Mouse (Mus musculus) spleen, postnatal 10 days (tissue): ENCODE data around the gene Sos1.

Source experiments
- DNase-seq, 2 experiments: peaks; one replicate each; pipeline ENCODE4 v3.0.0; 2021 to 2022; ENCODE audit warnings: low spot score in 2 of 2

Gene Sos1

DNA sequence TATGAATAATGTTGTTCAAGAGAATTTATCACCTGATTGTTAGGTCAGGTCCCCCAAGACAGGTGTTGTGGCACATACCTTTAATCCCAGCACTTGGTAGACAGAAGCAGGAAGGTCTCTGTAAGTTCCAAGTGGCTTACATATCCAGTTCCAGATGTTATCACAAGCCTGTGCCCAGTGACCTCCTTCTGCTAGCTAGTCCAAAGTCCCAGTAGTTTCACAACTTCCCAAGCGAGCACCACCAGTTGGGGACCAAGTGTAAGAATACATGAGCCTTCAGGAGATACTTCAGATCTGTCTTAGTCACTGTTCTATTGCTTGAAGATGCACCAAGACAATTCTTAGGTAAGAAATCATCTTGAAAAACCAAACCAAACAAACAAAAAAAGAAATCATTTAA is 13.6 kb upstream of the Sos1 start:
- no peak for DNase-seq

DNA sequence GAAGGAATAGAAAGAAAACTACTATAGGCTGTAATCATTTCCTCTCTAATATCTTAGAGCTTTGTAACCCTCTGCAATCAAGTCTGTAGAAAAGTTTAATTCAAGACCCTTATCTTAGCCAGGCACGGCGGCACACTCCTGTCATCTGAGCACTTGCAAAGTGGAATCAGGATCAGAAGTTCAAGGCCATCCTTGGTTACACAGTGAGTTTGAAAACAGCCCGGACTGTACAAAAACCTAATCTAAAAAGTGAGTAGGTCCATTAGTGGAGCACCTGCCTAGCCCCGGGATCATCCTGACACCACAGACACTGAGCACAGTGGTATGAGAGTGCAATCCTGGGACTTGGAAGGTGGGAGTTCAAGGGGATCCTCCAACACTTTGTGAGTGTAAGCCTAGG is 12.6 kb upstream of the Sos1 start:
- DNase-seq: no peak

- DNase-seq: no peak
These were observed 12.0 kb upstream of the Sos1 start for GRCm38 (mm10) chr17:80492274-80492673.

DNA sequence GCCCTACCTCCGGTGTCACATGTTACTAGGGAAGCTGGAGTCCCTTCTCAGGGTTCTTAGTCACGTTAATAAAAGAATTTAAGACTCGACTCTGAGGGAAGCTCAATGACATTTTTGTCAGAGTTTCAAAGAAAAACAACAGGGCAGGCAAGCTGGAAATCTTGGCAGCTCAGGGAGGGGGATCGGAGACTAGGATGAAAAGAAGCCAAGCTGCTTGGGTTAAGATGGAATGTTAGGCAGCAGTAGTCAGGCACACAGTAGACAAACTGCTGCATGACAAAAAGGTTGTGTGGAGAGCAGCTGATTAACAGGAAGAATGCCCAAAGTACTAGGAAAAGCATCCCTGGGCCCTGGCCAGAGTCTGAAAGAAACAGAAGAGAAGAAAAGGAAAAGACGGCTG is 9.9 kb upstream of the Sos1 start:
- no peak for DNase-seq

DNA sequence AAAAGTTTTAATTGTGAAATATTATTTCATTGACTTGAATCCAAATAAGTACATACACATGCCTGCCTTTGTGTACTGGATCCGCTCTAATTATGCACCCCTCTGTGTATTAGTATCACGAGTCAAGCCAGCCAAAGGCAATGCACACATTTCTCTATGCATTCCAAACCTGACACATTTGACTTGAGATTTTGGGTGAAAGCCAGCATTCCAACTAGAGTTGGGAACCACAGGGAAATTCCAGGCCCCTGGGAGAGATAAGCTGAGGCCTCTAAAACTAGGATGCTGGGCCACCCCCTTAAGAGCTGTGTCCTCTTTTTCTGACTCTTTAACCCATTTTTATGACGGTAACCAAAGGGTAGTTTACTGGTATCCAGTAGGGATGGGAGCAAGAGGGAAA is 8.7 kb upstream of the Sos1 start:
- no peak for DNase-seq

GRCm38 (mm10) chr17:80485160-80485559 is 4.9 kb upstream of the Sos1 start:
- DNase-seq: no peak

DNA sequence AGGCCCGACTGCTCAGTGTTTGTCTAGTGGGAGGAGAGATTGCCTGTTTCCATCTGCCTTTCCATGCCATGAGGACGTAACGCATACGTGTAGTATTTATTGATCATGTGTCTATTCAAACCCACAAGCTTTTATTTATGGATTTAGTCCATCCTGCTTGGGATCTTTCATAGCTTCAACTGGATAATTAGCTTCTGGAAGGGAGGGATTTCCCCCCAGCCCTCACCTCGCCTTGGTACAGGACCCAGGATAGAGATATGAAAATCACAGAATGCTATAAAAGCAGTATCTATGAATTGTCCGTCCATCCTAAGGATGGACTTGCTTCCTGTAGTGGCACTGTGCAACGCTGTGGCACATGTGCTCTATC is 587 bp upstream of the Sos1 start:
- DNase-seq: no peak

DNA sequence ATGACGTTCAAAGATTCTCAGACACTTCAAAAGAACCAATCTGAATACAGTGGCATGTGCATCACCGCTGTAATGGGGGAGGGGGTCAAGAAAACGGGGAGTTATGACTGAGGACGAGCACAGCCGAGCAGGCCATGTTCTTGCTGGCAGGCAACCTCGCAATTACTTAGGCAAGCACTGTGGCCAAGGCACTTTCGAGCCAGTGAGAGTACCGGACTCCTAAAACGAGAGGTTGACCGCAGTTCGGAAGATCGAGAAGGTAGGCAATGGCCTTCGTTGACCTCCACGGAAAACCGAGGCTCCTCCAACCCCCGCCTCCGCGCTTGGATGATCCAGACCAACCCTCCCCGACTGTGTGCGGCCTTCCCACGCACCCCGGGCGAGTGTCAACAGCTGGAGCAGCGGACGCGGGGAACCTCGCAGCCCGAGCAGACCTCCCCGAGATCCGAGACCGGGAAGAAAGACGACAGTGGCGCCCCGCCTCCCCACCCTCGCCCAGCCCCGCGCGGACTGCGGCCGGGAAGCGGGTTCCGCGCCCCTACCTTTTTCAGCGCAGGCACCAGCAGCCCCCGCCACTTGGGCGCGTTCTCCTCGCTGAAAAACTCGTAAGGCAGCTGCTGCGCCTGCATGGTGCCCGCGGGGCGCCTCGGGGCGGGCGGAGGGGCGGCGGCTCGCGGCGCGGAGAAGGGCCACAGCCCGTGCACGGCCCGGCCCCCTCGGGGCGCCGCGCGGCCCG is 790 bp downstream of the Sos1 start:
- DNase-seq: peak; percentile 75 to 78

DNA sequence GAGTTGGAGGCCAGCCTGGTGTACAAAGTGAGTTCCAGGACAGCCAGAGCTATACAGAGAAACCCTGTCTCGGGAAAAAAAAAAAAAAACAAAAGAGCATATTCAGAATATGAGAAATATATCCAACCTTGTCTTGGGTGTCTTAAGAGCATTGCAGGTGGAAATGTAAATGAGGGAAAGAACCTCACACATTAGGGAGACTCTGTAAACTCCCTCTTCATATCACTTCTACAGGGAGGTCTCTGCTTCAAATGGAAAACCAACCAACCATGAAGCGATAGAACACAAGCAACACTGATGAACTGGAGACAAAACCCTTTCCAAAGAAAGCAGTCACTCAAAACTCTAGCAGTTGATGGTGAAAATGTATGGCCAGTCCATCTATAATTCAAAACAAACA is 2.6 kb downstream of the Sos1 start:
- no peak for DNase-seq

- DNase-seq: no peak
These were observed 3.8 kb downstream of the Sos1 start for GRCm38 (mm10) chr17:80476496-80476895.

DNA sequence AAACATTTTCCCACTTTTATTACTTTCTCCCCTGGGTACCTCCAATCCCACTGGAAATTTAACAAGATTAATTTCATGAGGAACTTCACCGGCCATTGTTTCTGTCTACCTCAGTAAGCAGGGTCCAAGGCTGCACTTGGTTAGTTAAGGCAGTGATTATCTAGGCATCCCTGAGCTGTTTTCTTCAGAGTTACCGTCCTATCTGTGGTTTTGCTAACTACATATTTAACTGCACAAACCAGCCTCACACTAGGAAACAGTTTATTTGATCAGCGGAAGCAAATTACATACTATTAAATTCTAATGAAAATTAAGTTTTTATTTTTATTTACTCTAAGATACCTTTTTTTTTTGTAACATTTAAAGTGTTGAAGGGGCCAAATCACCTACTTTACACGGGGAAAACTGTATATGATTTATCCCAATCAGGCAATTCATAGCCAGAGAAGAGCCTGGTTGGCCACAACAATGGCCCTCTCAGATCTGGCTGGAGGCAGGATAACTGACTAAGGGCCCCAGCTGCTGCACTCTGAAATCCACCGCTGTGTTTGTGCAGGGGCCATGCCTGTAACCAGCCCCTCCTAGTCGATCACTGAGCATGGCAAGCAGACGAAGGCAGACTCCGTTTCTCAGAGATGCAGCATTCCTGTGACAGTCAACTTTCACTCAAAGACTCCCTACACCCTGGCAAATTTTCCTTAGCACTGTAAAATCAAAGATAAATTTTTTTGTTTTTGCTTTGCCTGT is 9.0 kb downstream of the Sos1 start:
- no peak for DNase-seq

- DNase-seq: peak; percentile 38 to 71
These were observed 11.8 kb downstream of the Sos1 start for GRCm38 (mm10) chr17:80468417-80468894.

GRCm38 (mm10) chr17:80460258-80460657 is 20.0 kb downstream of the Sos1 start:
- DNase-seq: no peak

- DNase-seq: no peak
These were observed 24.6 kb downstream of the Sos1 start for GRCm38 (mm10) chr17:80455648-80456047.

- DNase-seq: no peak
These were observed 29.7 kb downstream of the Sos1 start for GRCm38 (mm10) chr17:80450426-80451030.

DNA sequence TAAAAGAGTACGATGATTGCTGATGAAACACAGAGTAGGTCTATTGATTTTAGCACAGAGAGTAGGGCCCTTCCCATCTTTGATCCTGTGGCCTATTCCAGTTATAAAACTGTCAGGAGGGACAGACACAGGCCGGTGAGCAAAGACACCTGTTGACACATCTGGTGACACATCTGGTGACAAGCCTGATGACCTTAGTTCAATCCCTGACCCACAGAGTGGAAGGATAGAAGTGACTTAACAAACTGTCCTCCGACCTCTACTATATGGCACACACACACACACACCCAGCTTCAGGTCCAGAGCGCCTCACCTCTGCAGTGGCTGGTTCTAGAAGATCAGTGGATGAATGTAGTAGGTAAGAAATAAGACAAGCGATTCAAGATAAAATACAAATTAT is 33.8 kb downstream of the Sos1 start:
- no peak for DNase-seq

DNA sequence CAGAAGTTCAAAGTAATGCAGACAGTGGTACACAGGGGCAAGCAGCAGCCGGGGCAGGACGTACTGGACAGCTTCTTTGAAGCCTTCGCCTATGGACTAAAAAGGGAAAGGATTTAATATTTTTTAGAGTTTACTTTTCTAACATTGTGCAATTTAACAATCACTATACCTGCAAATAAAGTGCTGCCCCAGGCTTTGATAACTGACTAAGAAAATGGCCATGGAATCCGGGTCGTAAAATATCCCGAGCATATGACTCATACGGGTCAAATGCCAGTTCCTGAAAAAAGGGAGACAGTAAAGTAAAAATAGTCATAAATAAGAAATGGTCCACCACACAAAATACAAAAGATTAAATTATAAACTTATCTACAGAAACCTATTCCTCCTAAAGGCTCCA is 34.8 kb downstream of the Sos1 start:
- DNase-seq: no peak

DNA sequence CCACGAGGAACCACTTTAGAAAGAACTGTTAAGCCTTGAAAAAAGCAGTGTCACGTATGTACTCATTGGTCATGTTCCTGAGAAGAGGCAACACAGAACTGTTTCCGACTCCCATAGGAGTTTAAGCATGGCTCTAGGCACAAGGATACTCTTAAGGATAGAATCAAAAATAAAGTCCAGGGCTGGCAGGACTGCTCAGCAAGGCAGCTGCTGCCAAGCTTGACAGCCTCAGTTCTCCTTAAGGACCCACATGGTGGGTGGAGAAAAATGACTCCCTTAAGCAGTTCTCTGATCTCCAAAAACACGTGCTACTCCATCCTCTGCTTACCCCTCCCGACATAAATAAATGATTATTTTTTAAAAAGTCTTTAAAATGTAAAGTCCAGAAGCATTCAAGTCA is 44.6 kb downstream of the Sos1 start:
- no peak for DNase-seq

GRCm38 (mm10) chr17:80434430-80434829 is 45.8 kb downstream of the Sos1 start:
- no peak for DNase-seq

DNA sequence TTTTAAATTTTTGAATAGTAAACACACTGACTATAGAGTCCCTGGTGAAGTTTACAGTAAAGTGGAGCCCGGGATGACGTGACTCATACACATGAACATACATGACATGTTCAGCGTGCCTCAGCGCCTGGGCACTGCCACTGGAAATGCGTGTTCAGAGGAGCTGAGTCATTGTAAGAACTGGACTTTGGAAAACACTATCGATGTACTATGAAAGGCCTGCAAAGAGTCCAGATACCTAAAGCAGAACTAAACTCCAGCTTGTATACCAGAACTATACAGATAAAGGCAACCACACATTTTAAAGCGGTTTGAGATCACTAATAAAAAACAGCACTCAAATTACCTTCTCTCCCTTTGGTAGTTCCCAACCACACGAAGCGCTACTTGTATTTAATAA is 48.3 kb downstream of the Sos1 start:
- no peak for DNase-seq

DNA sequence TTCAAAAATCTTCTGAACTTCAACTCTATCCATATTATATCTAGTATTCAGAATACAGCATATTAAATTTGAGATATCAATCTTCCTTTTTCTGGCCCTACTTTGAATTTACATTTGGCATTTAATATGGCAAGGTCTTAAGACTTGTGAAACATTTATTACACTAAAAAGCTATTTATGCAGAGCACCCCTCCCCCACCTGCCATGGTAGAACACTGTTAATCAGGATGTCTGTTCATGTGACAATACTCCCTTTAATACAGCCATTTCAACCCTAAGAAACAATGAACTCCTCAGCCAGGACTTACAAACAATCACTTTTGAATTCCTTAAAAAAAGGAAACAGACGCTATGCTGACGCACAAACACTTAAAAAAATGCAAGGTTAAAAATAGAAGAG is 52.3 kb downstream of the Sos1 start:
- DNase-seq: no peak

- DNase-seq: no peak
These were observed 53.4 kb downstream of the Sos1 start for GRCm38 (mm10) chr17:80426901-80427300.

DNA sequence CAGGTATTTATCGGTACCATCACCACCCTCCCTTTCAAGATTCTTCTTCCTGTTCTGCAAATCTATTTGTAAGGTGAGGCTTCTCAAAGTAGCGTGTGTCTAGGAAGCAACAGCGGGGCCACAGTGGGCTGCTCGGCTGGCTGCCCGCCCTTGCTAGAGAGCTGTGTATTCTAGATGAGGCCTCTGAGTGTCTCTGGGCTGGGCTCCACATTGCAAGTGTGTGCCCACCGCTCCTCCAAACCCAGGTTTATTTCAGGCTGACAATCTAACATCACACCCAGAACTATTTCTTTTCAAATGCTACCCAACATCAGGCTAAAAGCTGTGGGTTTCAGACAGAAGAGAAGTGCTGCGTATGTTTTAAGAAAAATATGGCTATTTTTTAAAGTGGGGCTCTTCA is 54.1 kb downstream of the Sos1 start:
- DNase-seq: no peak
